Mouse (Mus musculus): ENCODE measurements around the gene Paqr4.
A peak's percentile ranks its signal among the peaks of the same experiment; 100 is the strongest.

Gene Paqr4

GRCm38 (mm10) chr17:23749400-23750191, 8.9 kb upstream of the Paqr4 start:
- no peak for DNase-seq (ENCODE audit: low spot score in 2 of 2)

DNA sequence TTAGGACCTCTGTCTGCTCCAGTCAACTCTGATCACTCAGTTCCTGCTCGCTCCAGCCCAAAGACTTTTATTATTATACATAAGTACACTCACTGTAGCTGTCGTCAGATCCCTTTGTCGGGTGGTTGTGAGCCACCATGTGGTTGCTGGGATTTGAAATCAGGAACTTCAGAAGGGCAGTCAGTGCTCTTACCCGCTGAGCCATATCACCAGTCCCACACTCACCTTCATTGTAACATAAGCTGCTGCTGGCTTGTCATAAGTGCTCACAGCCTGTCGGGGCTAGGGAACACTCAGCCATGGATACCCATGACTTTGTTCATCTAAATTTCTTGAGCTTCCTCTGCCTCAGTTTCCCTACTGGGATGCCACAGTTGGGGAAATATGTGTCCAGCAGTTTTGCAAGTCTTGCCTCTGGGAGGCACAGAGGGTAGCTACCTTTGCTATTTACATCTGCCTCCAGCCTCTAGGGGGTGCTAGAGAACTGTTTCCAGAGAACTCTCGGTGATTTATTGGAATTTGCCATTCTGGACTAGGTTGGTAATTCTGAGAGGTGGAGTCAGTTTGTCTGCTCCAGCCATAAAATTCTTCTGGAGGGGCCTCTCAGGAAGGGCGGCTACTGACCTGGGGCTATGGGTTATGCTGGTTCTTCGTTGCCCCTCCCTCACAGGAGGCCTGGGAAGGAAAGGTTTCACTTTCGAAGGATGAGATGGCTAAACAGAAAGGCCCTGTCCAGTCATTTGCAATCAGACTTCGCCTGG, 8.1 kb upstream of the Paqr4 start:
- DNase-seq (ENCODE audit: low spot score in 2 of 2): peak; percentile 71 to 72

- peak; percentile 42 to 77 for DNase-seq (ENCODE audit: low spot score in 2 of 2)
Measured at GRCm38 (mm10) chr17:23748026-23748425, 7.4 kb upstream of the Paqr4 start.

DNA sequence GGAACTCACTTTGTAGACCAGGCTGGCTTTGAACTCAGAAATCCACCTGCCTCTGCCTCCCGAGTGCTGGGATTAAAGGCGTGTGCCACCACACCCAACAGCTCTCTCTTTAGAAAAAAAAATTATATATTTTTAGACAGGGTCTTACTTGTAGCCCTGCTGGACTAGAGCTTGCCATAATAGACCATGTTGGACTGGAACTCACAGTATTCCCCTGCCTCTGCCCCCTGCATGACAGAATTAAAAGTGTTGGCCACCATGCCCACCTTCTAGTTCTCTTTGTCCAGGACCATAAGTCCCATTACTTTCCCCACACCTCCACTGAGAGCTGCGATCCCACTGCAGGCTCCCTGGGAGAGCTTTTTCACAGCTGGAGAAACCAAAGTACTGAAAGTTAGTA, 6.8 kb upstream of the Paqr4 start:
- no peak for DNase-seq (ENCODE audit: low spot score in 2 of 2)

DNA sequence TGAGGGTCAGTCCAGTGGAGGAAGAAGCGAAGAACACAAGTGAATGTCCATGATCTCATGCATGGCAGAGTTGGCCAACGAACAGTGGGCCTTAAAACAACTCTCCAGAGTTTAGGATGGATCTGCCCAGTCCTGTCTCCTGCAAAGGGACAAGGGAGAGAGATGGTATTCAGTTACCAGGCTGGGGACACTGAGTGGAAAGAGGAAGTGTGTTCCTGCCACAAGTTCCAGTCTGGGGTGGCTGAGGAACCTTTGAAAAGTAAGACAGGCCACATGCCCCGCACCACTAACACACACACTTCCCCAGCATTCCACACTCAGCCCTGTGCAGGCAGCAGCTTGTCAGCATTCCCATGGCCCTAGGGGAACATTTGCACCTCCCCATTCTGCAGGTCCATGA, 6.1 kb upstream of the Paqr4 start:
- no peak for DNase-seq (ENCODE audit: low spot score in 2 of 2)

DNA sequence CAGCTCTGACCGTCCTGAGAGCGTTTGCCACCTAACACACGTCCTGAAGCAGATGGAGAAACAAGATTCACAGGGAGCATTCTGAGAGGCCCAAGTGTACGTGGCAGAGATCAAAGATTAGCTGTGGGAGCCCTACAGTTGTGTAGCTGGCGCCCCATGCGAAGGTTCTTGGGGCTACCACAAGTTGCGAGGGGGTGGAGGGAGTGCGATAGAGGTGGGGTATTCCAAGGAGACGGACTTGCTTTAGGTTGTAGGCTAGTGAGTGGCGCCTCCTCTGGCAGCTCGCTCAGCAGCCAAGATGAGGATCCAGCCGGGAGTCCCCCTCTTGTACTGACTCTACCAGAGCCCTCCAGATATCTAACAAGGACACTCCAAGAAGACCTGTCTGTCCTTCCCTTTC, 5.6 kb upstream of the Paqr4 start:
- no peak for DNase-seq (ENCODE audit: low spot score in 2 of 2)

DNA sequence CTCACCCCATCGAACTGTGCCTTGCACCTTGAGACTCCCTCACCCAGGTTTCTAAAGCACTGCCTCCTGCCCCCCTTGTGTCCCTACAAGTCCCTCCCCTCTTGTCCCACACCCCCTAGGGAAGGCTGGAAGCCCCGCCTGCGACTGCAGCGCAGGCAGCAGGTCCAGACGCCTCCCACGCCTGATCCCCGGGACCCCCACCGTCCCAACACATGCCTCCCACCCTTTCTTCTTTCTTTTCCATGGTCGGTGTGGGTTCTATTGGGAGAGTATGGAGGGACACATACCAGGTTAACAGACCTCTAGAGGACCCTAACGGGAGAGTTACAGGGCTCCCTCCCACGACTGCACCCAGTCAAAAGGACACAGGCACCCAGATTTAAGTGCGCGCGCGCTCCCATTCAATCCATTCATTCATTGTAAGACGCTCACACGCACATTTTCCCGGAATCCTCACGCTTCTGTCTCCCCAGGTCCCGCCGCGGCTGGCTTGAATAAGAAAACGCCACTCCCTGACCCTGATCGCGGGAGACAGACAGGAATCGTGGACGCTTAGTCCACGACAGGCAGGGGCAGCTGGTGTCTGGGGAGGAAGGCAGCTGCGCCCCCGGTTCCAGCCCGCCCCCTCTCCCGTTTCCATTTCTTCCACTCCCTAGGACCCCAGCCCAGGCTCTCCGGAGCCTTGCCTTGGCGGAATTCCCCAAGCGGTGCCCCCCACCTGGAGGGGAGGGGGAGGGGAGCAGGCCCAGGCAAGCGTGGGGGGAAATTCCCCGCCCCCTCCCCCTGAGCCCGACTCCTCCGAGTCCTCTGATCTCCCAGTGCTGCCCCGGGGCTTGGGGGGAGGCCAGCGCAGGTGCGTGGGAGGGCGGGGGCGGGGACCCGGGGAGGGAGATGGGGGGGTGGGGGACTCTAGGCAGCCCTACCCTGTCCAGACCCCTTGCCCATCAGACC, 4.9 kb upstream of the Paqr4 start, which contains the start of gene Kremen2:
Gene Kremen2 (minus strand): TSS at position 533 of the 951 bp plus-strand sequence.
- no peak for DNase-seq (ENCODE audit: low spot score in 2 of 2)

- DNase-seq (ENCODE audit: low spot score in 2 of 2): no peak
Measured at GRCm38 (mm10) chr17:23744651-23745050, 4.0 kb upstream of the Paqr4 start.

GRCm38 (mm10) chr17:23744076-23744475, 3.4 kb upstream of the Paqr4 start:
- no peak for DNase-seq (ENCODE audit: low spot score in 2 of 2)

- no peak for DNase-seq (ENCODE audit: low spot score in 2 of 2)
Measured at GRCm38 (mm10) chr17:23742941-23743340, 2.3 kb upstream of the Paqr4 start.

GRCm38 (mm10) chr17:23742210-23742793, 1.6 kb upstream of the Paqr4 start:
- DNase-seq (ENCODE audit: low spot score in 2 of 2): peak; percentile 49 to 58

DNA sequence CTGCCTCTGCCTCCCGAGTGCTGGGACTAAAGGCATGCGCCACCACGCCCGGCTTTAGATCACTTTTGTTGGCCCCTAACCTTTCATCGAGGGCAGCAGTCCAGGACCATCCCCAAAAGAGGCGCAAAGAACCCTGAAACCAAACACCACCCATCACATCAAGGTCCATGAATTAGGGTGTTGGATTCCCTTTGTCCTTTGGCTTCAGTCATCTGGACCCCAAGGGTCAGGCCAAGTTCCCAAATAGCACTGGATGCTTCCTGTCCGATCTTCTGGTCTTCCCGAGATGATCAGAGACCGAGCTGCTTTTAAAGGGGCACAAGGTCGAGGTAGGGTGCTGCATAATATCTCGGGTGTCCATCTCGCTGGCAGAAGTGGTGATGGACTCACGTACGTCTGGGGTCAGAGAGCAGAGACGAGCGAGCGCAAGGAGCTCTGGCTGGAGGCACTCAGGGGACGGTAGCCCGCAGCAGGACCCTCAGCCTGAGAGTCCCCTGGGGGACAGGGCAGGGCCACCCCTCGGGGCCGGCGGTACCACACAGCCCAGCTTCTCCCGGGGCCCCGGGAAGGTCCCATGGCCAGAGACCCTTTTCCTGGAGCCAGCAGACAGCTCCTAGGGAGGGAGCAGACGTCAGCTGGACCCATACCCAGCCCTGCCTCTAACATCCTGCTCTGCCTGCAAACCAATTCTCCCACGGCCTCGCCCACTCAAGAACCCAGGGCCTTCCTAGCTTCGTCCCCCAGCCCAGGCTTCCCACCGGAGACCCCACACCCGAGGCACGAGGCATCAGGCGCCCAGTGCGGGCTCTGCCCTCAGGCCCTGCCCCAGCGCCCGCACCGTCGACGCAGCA, 917 bp upstream of the Paqr4 start:
- DNase-seq (ENCODE audit: low spot score in 2 of 2): no peak

DNA sequence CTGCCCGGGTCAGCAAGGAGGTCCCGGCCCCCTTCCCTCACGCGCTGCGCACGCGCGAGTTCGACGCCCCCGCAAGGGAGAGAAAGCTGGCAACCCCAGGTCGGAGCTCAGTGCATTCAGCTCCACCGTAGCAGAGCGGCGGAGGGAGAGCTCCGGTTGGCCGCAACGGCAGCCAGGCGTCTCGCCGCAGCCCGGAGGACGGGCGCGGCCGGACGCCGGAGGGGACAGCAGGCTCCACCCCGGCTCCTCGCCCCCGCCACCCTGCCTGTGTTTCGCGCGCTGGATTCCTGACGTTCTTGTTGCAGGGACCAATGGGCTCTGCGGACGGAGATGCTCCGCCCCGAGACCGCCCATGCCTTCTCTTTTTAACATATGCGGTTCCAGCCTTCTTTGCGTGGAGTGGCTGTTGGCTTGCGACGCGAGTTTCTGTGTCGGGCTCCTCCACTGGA, 507 bp downstream of the Paqr4 start:
- DNase-seq (ENCODE audit: low spot score in 2 of 2): peak; percentile 76 to 78

- DNase-seq (ENCODE audit: low spot score in 2 of 2): no peak
Measured at GRCm38 (mm10) chr17:23739202-23740135, 1.2 kb downstream of the Paqr4 start.

DNA sequence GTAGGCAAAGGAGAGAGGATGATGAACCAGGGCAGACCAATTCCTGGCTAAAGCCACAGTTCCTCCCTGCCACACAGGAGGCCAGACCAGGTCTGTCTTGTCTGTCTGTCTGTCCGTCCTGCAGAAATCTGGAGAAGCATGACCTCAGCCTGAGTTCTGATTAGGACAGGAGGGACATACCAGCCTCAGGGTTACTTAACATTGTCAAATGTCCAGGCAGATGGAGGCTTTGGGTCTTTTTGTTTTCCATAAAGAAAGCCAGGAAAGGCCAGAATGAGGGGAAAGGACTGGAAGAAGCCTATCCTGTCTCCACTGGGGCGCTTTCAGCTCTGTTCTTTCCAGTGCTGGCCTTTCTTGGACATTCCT, 1.8 kb downstream of the Paqr4 start:
- DNase-seq (ENCODE audit: low spot score in 2 of 2): no peak

DNA sequence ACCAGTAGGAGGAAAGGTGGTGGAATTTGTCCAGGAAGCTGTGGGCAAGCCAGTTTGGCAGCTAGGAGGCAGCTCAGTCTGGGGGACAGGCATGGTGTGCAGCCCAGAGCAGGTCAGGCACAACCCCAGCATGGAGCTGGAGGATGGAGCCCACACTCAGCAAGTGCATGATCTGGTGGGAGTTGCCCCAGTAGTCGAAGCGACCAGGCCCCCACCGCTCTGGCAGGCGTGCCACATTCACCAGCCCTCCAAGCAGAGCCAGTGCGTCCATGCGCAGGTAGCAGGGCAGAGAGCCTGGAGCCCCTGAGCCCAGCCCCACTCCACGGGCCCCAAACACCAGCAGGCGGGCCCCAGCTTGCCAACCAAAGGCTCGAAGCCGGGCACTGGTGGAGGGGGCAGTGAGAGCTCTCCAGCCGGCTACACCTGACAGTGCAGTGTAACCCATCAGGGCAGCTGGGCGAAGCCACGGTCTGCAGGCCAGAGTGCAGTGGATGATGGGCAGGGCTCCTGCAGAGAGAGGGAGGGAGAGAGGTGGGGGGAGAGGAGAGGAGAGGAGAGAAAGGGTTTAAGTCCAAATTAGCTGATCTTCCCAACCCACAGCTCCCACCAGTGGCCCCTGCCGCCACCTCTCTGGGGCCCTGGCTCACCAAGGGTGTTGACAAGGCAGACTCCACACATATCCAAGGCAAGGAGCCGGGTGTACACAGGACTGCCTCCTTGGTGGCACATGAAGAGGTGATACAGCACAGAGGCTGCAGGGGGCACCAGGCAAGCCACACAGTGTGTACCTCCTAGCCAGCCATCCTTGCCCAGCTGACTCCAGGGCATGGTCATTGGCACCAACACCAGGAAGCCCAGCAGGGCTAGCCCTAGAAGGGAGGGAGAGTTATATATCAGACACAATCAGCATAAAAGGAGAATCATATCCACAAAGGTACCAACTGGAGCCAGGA, 2.9 kb downstream of the Paqr4 start:
- DNase-seq (ENCODE audit: low spot score in 2 of 2): no peak

GRCm38 (mm10) chr17:23734341-23734740, 6.3 kb downstream of the Paqr4 start:
- DNase-seq (ENCODE audit: low spot score in 2 of 2): no peak

- DNase-seq (ENCODE audit: low spot score in 2 of 2): no peak
Measured at GRCm38 (mm10) chr17:23730441-23730840, 10.2 kb downstream of the Paqr4 start.
